Mouse (Mus musculus) T-helper 1 cell (primary cell): ENCODE measurements around the gene Chd1.
"Not testable (repeated sequence)": the region's sequence is repeated elsewhere in the genome, so short reads cannot be mapped to it uniquely, and the experiment has no call there.

Experiments used
- in situ Hi-C: fragments of 300-600 bp; cut with MboI, MseI; formaldehyde crosslinking; loops from one replicate; pipeline ENCODE4 v1.15.1; 2025; ENCODE audit warnings: high pct_unique_total_duplicates

The Chd1 gene

DNA sequence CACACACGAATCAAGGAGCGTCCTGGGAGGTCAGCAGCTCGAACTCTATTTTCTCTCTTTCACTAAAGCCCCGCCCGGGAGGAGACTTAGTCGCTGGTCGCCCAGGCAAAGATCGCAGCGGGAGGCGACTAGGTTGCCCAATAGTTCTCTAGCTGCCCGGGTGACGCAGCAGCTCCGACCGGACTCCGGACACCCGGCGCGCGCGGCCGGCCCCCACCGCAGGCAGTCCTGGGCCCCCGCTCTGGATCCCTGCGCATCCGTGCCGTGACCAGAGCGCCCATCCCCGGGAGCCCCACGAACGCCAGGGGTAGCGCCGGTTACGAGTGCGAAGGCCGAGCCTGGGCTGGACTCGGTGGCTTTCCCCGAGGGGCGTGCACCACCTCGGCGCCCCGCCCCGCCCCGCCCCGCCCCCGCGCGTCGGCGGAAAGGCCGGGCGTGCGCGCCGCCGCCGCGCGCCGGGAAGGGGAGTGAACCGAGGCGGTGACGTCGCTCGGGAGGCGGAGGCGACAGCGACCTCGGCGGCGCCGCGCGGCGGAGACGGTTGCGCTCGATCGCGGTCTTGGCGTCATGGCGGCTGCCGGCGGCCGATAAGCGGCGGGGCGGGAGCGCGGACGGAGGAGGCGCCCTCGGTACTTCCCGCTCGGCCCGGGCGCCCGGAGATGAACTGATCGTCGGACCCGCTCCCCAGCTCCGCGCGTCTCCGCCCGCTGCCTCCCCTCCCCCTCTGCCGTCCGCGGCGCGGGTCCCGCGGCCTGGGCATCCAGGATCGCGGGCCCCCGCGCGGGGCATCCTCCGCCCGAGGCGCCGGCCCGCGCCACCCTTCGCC lies at the start of gene Chd1:
Gene Chd1, plus strand, starts transcription at position 493 of the 826 bp plus-strand sequence.
- in situ Hi-C loops = no loop called here

- in situ Hi-C loops = no loop called here
These were observed 47.7 kb upstream of the Chd1 start for GRCm38 (mm10) chr17:15656881-15657607.

DNA sequence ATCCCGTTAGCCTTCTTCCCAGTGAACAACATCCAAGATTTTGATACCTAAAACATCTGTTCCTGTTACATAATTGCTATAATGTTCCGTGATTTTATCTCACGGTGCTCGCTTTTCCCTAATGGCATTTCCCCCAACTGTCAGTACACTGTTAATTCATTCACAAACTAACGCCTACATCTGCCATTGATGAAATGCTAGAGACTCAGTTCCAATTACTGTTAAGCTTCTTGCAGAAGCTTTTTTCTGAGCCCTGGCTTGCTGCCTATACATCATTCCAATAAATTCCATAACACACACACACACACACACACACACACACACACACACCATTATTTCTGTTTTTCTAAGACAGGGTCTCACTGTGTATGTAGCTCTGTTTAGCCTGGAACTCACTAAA lies 31.9 kb upstream of the Chd1 start:
- in situ Hi-C loops = no loop called here

DNA sequence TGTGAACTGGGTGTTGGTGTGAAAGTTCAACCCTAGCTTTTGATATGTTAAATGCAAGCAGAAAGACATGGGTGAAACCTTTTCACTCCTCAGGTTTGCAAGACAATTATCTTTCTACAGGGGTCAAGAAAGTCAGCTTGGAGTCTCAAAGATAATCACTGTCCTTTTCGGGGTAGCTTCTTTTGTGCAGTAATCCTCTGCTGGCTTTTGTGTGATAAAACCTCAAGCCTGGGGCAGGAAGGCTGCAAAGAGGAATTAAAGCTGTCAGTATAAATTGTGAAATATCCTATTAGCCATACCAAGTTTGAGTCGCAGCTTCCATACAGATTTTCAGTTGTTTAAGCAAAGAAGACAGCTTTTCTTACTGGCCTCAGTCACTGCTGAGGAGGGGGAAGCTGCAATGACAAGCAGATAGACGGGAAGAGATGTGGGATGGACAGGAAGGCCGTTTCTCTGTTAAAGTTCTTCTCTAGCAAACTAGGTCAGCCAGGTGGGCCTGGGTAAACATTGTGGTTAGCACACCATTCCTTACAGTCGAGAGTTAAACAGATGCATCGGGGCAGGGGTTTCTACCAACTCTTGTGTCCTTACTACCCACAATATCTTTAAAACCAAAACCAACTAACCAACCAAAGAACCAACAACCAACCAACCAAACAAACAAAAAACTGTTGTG lies 26.7 kb upstream of the Chd1 start:
- in situ Hi-C loops = loop anchor here (5.0 kb wide), 1 partner anchor 36 kb away; no protein-coding TSS in a partner anchor

DNA sequence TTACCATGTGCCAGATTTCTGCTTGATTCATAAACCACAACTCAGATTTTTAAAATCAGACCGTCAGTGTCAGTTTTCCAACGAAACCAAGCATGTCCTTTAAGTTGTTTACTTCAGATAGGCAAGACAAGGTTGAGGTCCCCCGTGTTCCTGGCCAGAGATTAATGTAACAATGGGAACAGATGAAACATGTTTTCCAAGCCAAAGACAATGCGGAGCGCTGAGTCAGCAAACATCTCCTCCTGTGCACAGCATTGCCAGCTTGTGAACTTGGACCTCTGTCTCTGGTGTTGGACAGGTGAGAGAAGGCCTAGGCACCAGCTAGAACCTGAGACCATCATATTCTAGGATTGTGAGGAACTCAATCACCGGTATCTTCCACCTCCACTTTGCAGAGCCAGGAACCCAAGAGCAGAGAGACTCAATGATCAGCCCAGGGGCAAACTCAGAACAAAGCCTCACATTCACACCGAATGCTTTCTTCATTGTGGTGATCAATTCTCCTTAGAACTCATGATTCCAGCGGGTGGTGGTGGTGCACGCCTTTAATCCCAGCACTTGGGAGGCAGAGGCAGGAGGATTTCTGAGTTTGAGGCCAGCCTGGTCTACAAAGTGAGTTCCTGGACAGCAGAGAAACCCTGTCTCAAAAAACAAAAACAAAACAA lies 24.7 kb upstream of the Chd1 start:
- in situ Hi-C loops = loop anchor here (5.0 kb wide), 1 partner anchor 38 kb away; no protein-coding TSS in a partner anchor

DNA sequence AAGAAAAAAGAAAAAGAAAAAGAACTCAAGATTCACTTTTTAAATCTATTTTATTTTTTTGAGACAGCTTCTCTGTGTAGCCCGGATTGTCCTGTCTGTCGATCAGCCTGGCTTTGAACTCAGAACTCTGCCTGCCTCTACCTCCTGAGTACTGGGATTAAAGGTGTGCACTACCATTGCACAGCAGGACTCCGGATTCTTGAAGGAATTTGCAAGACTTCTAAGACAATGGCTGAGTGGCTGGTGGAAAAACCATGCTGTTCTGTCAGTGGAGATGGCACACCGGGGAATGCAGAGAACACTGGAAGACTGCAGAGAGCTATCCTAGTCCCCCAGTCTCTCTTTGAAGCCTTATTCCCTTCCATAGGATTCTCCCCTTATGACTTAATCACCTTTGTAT lies 24.1 kb upstream of the Chd1 start:
- in situ Hi-C loops = no loop called here

DNA sequence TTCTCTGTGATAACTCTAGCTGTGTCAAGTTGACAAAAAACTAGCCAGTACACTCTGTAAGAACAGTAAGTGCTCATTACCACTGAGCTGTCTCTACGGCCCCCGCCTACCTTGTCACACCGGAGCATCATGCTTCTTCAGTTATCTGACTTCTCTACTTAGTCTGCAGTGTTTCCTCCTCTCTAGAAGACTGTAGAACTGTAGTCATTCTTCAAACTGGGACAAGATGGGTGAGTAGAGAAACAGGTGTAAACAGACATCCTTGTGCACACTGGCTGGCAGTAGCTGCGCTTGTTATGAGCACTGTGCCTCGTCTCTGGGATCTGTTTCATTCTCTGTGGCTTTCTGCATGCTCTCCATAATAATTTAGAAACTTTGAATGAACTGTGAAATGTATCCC lies 18.4 kb upstream of the Chd1 start:
- in situ Hi-C loops = loop anchor here (5.0 kb wide), 1 partner anchor 299 kb away; no protein-coding TSS in a partner anchor

DNA sequence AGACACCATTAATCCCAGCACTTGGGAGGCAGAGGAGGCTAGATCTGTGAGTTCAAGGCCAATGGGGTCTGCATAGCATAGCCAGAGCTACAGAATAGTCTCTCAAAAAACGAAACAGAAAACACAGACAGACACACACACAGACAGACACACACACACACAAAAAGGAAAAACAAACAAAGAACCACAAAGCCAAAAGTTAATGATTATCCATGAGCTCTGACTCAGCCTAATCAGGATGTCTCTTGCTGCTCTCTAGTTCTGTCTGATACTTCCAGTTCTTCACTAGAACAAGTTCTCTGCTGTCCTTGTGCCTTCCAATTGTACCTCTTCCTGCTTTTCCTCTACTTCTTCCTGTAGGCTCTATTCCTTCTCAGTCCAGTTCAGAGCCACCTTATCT lies 14.5 kb upstream of the Chd1 start:
- in situ Hi-C loops = no loop called here

- in situ Hi-C loops = no loop called here
These were observed 9.2 kb upstream of the Chd1 start for GRCm38 (mm10) chr17:15695566-15695965.

GRCm38 (mm10) chr17:15698956-15699355 lies 5.8 kb upstream of the Chd1 start:
- in situ Hi-C loops = no loop called here

- in situ Hi-C loops = no loop called here
These were observed 3.3 kb upstream of the Chd1 start for GRCm38 (mm10) chr17:15701505-15701904.

GRCm38 (mm10) chr17:15704158-15704474 lies 651 bp upstream of the Chd1 start:
- in situ Hi-C loops = no loop called here

GRCm38 (mm10) chr17:15705303-15706284 lies 827 bp downstream of the Chd1 start:
- in situ Hi-C loops = no loop called here

DNA sequence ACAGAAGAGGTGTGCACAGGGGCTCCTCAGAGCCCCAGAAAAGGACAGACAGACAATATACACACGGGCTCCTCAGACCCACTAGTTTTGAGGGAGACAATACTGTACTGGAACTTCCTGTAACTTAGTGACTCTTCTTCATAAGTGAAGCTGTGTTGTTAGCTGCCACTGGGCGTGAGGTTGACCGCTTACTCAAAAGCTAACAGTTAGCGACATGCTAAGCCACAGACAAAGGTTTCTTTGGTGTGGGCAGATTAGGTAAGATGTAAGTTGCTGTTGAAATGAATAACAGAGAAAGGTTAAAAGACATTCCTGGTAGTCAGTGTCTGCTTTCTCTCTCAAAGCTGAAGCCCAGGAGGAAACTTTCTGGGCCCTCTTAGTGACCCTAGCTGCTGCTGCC lies 9.7 kb downstream of the Chd1 start:
- in situ Hi-C loops = loop anchor here (5.0 kb wide), 1 partner anchor 38 kb away; no protein-coding TSS in a partner anchor

- in situ Hi-C loops = loop anchor here (5.0 kb wide), 1 partner anchor 193 kb away; no protein-coding TSS in a partner anchor
These were observed 10.5 kb downstream of the Chd1 start for GRCm38 (mm10) chr17:15715013-15715902.

GRCm38 (mm10) chr17:15715940-15716339 lies 11.2 kb downstream of the Chd1 start:
- in situ Hi-C loops = loop anchor here (5.0 kb wide), 1 partner anchor 194 kb away; no protein-coding TSS in a partner anchor

DNA sequence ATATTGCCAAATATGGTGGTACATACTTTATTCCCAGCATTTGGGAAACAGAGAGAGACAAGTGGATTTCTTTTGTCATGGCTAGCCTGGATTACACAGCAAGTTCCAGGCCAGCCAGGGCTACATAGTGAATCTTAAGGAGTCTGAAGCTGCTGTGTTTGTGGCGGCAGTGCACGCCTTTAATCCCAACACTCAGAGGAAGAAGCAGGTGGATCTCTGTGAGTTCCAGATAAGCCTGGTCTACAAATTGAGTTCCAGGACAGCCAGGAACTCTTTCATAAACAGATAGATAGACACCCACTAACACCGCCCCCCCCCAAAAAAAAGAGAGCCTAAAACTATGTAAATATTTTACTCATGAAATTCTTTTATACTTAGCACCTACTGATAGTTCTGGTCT lies 16.1 kb downstream of the Chd1 start:
- in situ Hi-C loops = no loop called here

DNA sequence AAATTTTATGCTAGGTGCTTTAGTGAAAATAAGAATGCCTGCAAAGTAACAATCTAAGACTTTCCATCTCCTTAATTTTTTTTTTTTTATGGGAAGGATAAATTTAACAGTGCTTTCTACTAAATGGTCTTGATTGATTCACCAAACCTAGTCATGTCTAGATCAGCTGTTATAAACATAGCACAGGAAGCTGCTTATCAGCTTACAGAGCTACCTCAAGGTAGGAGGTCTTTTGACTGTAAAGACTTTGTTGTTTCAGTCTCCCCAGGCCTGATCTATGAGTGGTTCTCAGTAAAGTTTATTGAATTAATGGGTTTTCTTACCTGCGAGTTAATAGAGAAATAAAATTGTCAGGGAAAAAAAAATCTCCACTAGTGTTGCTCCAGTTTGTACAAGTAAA lies 18.5 kb downstream of the Chd1 start:
- in situ Hi-C loops = no loop called here

GRCm38 (mm10) chr17:15723866-15724475 lies 19.2 kb downstream of the Chd1 start:
- in situ Hi-C loops = not testable (repeated sequence)
